Mouse (Mus musculus) embryonic facial prominence, embryonic 12.5 days (tissue): ENCODE results near the gene Arhgef6. TPM values are rescaled to one million over a fixed set of nuclear protein-coding genes. Genes with fewer than 3 reads are reported as not detected.

Experiments used
- ATAC-seq: fragments of 200-750 bp; cut with Nextera tagmentation; 2 replicates; pipeline ENCODE4 v1.8.0; 2017; ENCODE audit not compliant: insufficient number of reproducible peaks, insufficient read depth, low FRiP score, low TSS enrichment
- H3K27ac ChIP-seq: fragments of 300-500 bp; sonication (generic); 2 replicates; pipeline ENCODE4 v1.5.1; 2016; ENCODE audit warnings: mild to moderate bottlenecking
- H3K27me3 ChIP-seq: fragments of 300-500 bp; sonication (generic); 2 replicates; pipeline ENCODE4 v1.6.1; 2016; ENCODE audit warnings: mild to moderate bottlenecking, moderate library complexity
- H3K36me3 ChIP-seq: fragments of 300-500 bp; sonication (generic); 2 replicates; pipeline ENCODE4 v1.6.1; 2016; ENCODE audit warnings: mild to moderate bottlenecking
- H3K4me1 ChIP-seq: fragments of 300-500 bp; sonication (generic); 2 replicates; pipeline ENCODE4 v1.6.1; 2016
- H3K4me2 ChIP-seq: fragments of 300-500 bp; sonication (generic); replicated peaks from 2 replicates; pipeline ENCODE4 v1.6.1; 2016; ENCODE audit warnings: mild to moderate bottlenecking, moderate library complexity
- H3K4me3 ChIP-seq: fragments of 300-500 bp; sonication (generic); 2 replicates; pipeline ENCODE4 v1.5.1; 2016; ENCODE audit warnings: mild to moderate bottlenecking
- H3K9ac ChIP-seq: fragments of 300-500 bp; sonication (generic); 2 replicates; pipeline ENCODE4 v1.6.1; 2016; ENCODE audit warnings: mild to moderate bottlenecking, moderate library complexity
- H3K9me3 ChIP-seq: fragments of 300-500 bp; sonication (generic); 2 replicates; pipeline ENCODE4 v1.6.1; 2016; ENCODE audit warnings: mild to moderate bottlenecking, moderate library complexity
- WGBS: fragments of 180-500 bp; shearing (Covaris S2); methylation state at CpG from one replicate; pipeline ENCODE4 v1.1.7; 2016; 5-methylcytosine and 5-hydroxymethylcytosine counted together
- polyA plus RNA-seq: library from polyadenylated mRNA; unstranded; fragments of >200 nt; fragmentation: Nextera tagmentation; extraction: Ambion mirVana; gene quantifications from 2 replicates; pipeline ENCODE4 v1.2.1, GENCODE M21; 2016

Gene Arhgef6
- polyA plus RNA-seq, 1 experiment from 2014 or later: 9.4 TPM

GRCm38 (mm10) chrX:57182470-57182869, 156.1 kb downstream of the Arhgef6 start:
- WGBS: 71% methylated on average over 2 of the region's 2 CpGs
- Histone ChIP-seq H3K9me3 (no peaks in the 10 kb centered on the region), H3K36me3 (no peaks in the 10 kb centered on the region), H3K27ac (no peak overlapping the region), H3K4me2 (no peak overlapping the region), H3K27me3 (no peaks in the 10 kb centered on the region), H3K9ac (no peak overlapping the region), H3K4me1 (no peaks in the 10 kb centered on the region), H3K4me3 (no peak overlapping the region)
- ATAC-seq: no peak

Other genes starting within 250 kb of the Arhgef6 start
- gene Cd40lg, start 126.6 kb downstream of the Arhgef6 start, polyA plus RNA-seq: not detected in 2 replicates
- 185 and 196 TPM in 2 replicates for gene Rbmx, start 54.3 kb upstream of the Arhgef6 start, polyA plus RNA-seq
- gene Gm364, start 70.4 kb upstream of the Arhgef6 start, polyA plus RNA-seq: not detected in 2 replicates
- gene Gpr101, start 165.0 kb upstream of the Arhgef6 start, polyA plus RNA-seq: not detected in 2 replicates